Mouse (Mus musculus) cortical plate, adult 2 months (tissue): ENCODE results near the gene Umodl1.

Experiments used
- CTCF ChIP-seq: fragments of 200-500 bp; IDR thresholded peaks from 2 replicates; pipeline ENCODE4 v1.5.1; 2011; ENCODE audit warnings: mild to moderate bottlenecking, control low read depth, low read length; ENCODE audit not compliant: insufficient read depth; ENCODE audit errors: extremely low read depth
- POLR2A ChIP-seq: fragments of 200-500 bp; IDR thresholded peaks from 2 replicates; pipeline ENCODE4 v1.6.1; 2011; ENCODE audit warnings: mild to moderate bottlenecking, low read length, control low read depth; ENCODE audit not compliant: insufficient read depth; ENCODE audit errors: extremely low read depth

- TF ChIP-seq CTCF: no peak
- TF ChIP-seq POLR2A: no peak
Observed at GRCm38 (mm10) chr17:30973332-30973731, 18.9 kb downstream of the Umodl1 start.
